Mouse (Mus musculus) heart, postnatal 0 days (tissue): ENCODE measurements around the gene Amhr2.

Source experiments
- CTCF ChIP-seq: IDR thresholded peaks from 2 replicates; pipeline ENCODE4 v1.5.1; 2016; ENCODE audit warnings: antibody characterized with exemption, control low read depth, low read depth
- EP300 ChIP-seq: IDR thresholded peaks from 2 replicates; pipeline ENCODE4 v1.6.1; 2016; ENCODE audit warnings: antibody characterized with exemption, low read depth

DNA sequence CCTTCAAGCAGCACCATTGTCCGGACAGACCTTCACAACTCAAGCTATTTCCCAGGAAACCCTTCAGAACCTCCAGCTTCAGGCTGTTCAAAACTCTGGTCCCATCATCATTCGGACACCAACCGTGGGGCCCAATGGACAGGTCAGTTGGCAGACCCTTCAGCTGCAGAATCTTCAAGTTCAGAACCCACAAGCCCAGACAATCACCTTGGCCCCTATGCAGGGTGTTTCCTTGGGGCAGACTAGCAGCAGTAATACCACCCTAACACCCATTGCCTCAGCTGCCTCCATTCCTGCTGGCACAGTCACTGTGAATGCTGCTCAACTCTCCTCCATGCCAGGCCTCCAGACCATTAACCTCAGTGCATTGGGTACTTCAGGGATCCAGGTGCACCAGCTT, 35.9 kb upstream of the Amhr2 start:
- no peak for TF ChIP-seq CTCF
- no peak for TF ChIP-seq EP300
